Comparison of ENCODE assay signal across 20 mouse cellular contexts in genomic region chr11:113690506-113690905, GRCm38 (mm10). TPM values are rescaled to one million over a fixed set of nuclear protein-coding genes. Genes with fewer than 3 reads are reported as not detected.
DNase-seq lines count a peak whose midpoint lies in the region; ATAC-seq lines count a peak whose summit lies in the region.
"Had no signal": no experiment of that assay in that cellular context is flagged by ENCODE, and none has a peak within 500 bp of the region (broad histone marks: within the 10 kb centered on the region; RNA-seq: fewer than 3 reads in every experiment).

No protein-coding gene starts in this region.

- peak; percentile 85 for ATAC-seq in frontal cortex, adult (ENCODE audit: low TSS enrichment)
- ATAC-seq: CD4-positive, CD25-positive, alpha-beta regulatory T cell, adult 4 months; forebrain, embryonic 15.5 days had no signal

- no peak for DNase-seq in frontal cortex, postnatal 14 days (ENCODE audit: low spot score in 2 of 2)
- peak; percentile 44 for DNase-seq in layer of hippocampus, adult 9-10 months (ENCODE audit: low spot score)
- DNase-seq in layer of hippocampus, postnatal 10 days (ENCODE audit: low spot score in 2 of 2) = no peak
- DNase-seq in right cerebral cortex, adult 2 months (ENCODE audit: low spot score in 2 of 2) = peak; percentile 55 to 56
- no peak for DNase-seq in right cerebral cortex, postnatal 10 days (ENCODE audit: low spot score in 2 of 2)
- no peak for DNase-seq in thymus, postnatal 4 days
- DNase-seq: adrenal gland, postnatal 10 days; B cell, adult 2 months; cerebellum, adult 11-12 months; cerebellum, adult 9-10 months; cerebellum, postnatal 25 days; gastrocnemius, postnatal 14 days; heart, adult 2 months; heart, postnatal 14 days had no signal

RNA-seq across cellular contexts. Expression of gene D11Wsu47e, which starts 6.3 kb away (rescaled TPM):
- total RNA-seq in layer of hippocampus, postnatal 10 days (2021) = 10 to 100 TPM; 13.3 to 15.4 TPM

RNA-seq across cellular contexts. Expression of gene Fam104a, which starts 6.6 kb away (rescaled TPM):
- total RNA-seq in layer of hippocampus, postnatal 10 days (2021) = 10 to 100 TPM; 22.6 to 24.9 TPM

RNA-seq across cellular contexts. Expression of gene Cpsf4l, which starts 19.3 kb away (rescaled TPM):
- total RNA-seq in layer of hippocampus, postnatal 10 days (2021) = not detected
- total RNA-seq: G1E; gastrocnemius, adult 18-20 months; gastrocnemius, postnatal 14 days; heart, adult 2 months; hematopoietic stem cell, adult 5-6 weeks had no signal

RNA-seq across cellular contexts. Expression of gene Slc39a11, which starts 40.6 kb away (rescaled TPM):
- 10 to 100 TPM; 33.1 to 34.0 TPM for total RNA-seq in layer of hippocampus, postnatal 10 days (2021)

RNA-seq across cellular contexts. Expression of gene Cog1, which starts 41.5 kb away (rescaled TPM):
- 10 to 100 TPM; 39.1 TPM for total RNA-seq in layer of hippocampus, postnatal 10 days (2021)

Comparison
In these comparisons a context has a peak if more than half of its experiments do, and no peak if none do; other contexts are left out.
1. DNase-seq: peak in layer of hippocampus, adult 9-10 months (single experiment) and right cerebral cortex, adult 2 months (2 of 2); none in frontal cortex, postnatal 14 days (0 of 2), layer of hippocampus, postnatal 10 days (0 of 2), right cerebral cortex, postnatal 10 days (0 of 2) and thymus, postnatal 4 days (single experiment).